Mouse (Mus musculus): Measurements from ENCODE around the gene Ifnk. TPM values are rescaled to one million over a fixed set of nuclear protein-coding genes. Genes with fewer than 3 reads are reported as not detected.

Ifnk gene
- polyA plus RNA-seq (2012; ENCODE audit: insufficient read depth, low replicate concordance): not detected in 2 replicates

DNA sequence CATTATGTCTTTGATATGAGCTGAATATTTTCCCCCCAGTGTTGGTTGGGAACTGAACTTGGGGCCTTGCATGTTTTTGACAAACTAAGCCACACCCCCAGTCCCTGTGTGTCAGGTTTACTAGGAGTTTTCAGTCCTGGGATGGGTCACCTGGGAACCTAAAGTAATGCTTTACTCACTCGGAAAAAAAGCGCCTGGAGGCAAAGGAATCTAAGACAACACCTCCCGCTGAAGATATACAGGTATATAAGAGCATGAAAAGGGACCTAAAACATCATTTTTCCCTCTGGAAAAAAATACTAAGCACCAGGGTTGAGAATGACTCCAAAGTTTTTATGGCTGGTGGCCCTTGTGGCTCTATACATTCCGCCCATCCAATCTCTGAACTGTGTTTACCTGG is at the start of gene Ifnk:
Gene Ifnk (plus strand): TSS at position 301 of the 400 bp plus-strand sequence.
- no peaks in the 10 kb centered on the region for H3K36me3 ChIP-seq (replicated peaks; ENCODE audit: low read length)
- TF ChIP-seq GATA1 (IDR thresholded peaks at IDR 0.05; ENCODE audit: borderline replicate concordance, low read length) (no peak), FLI1 (IDR thresholded peaks at IDR 0.05; ENCODE audit: low read length) (no peak)
- no peak within 1 kb of the TSS for H3K4me3 ChIP-seq (replicated peaks)
- peaks cover 13% of the 10 kb centered on the region for H3K4me1 ChIP-seq
- H3K27me3 ChIP-seq (replicated peaks): peaks cover 19% of the 10 kb centered on the region
- H3K9me3 ChIP-seq: no peaks in the 10 kb centered on the region

DNA sequence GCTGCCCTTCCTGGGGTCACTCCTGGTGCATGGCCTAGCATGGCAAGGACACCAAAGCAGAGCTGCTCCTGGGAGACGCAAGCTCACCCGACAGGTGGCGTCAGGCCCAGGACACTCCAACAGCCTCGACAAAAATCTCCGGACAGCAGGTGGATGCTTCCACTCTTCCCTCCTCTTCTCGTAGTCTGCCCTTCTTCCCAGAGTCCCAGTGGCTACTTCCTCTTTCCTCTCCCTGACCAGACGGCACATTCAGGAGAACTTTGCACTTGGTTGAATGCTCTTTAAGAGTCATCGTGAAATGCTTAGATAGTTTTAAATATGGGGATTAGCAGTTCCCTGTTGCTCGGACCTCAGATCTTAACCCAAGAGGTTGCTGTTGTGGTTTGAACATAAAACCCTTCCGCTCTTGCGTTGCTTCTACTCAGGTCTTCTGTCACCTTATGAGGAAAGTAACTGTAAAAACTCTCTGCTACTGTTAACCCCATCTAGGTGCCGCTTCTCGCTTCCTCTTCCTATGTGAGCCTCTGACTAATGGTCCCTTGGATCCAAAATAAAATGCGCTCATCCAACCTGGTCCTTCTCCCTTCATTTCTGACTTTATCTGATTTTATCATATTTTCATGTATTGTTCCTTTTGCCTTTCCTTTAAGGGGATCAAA is 46.6 kb upstream of the Ifnk start:
- no peaks in the 10 kb centered on the region for H3K27me3 ChIP-seq (replicated peaks)
- H3K9me3 ChIP-seq: peaks cover 8% of the 10 kb centered on the region
- H3K4me3 ChIP-seq (replicated peaks): no peak overlapping the region
- no peak for TF ChIP-seq GATA1 (IDR thresholded peaks at IDR 0.05; ENCODE audit: borderline replicate concordance, low read length)
- no peak for TF ChIP-seq FLI1 (IDR thresholded peaks at IDR 0.05; ENCODE audit: low read length)
- no peaks in the 10 kb centered on the region for H3K36me3 ChIP-seq (replicated peaks; ENCODE audit: low read length)
- H3K4me1 ChIP-seq: no peaks in the 10 kb centered on the region

DNA sequence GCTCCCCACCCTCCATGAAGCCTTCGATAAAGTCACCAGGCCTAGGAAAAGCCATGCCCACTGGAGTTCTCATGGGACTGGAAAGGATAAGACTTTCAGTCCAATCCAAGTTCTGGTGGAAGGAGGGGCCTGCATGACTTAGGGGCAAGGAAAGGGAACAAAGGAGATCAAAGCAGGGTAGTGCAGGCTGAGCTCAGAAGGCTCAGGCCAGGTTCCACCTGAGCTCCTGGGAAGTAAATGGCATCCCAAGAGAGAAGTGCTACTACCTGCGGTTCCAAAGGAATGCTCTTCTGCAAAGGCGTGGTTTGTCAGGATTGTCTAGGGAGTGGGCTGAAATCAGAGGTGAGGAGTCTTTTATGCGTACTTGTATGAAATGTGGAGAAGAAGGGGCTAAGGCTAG is 39.4 kb upstream of the Ifnk start:
- no peaks in the 10 kb centered on the region for H3K4me1 ChIP-seq

DNA sequence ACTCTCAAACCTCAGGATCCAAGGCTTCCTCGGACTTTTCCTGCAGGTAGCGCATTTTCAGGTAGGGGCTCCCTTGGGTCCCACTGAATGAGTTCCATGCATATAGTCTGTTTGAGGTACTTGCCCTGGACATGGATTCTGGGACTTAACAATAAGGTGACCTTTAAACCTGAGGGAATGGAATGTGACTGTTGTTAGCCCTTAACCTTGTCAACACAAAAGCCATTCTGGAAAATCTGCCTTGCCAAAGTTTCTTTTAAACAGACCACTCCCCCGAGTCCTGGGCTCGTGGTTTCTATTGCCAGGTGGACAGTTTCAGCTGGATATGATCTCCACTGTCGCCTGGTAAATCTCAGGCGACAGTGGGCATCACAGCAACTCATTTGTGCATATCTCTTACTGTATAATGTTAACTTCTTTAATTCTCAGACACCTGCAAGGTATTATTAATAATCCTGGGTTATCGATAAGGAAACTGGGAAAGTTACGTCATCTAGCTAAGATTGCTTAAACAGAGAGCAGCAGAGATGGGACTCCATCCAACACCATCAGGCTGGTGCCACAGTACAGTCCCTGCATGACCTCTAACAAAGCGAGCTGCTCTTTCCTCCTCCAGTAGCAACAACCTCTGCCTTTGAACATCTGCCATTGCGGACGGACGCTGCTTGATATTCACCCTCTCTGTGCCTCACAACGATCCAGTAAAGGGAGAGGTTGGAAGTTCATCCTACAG is 38.2 kb upstream of the Ifnk start:
- H3K4me1 ChIP-seq: no peaks in the 10 kb centered on the region
- TF ChIP-seq GATA1 (IDR thresholded peaks at IDR 0.05; ENCODE audit: borderline replicate concordance, low read length): no peak
- TF ChIP-seq FLI1 (IDR thresholded peaks at IDR 0.05; ENCODE audit: low read length): no peak

More for the DNA sequence above, 39.4 kb upstream of the Ifnk start:
- Histone ChIP-seq H3K4me3 (replicated peaks) (no peak overlapping the region), H3K36me3 (replicated peaks; ENCODE audit: low read length) (no peaks in the 10 kb centered on the region), H3K27me3 (replicated peaks) (no peaks in the 10 kb centered on the region), H3K9me3 (peaks cover 5% of the 10 kb centered on the region)
- TF ChIP-seq FLI1 (IDR thresholded peaks at IDR 0.05; ENCODE audit: low read length) (no peak), GATA1 (IDR thresholded peaks at IDR 0.05; ENCODE audit: borderline replicate concordance, low read length) (no peak)

DNA sequence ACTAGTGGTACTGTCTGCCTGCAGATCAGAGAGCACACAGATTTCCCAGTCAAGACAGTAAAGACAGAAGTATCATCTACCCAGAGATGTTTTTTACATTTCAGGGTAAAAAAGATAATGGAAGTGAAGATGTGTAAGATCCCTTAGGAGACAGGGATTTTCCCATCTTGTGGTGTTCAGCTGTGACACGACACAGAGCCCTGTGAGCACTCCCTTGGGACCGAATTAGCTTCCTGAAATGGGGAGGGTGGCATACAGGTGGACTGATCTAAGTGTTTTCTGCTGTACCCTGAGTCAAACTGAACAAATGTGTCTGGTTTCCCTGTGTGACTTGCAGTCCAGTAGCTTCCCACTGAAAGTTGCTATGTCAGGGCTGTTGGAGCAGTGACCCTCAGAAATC is 36.9 kb upstream of the Ifnk start:
- no peak for TF ChIP-seq GATA1 (IDR thresholded peaks at IDR 0.05; ENCODE audit: borderline replicate concordance, low read length)
- no peak for TF ChIP-seq FLI1 (IDR thresholded peaks at IDR 0.05; ENCODE audit: low read length)
- no peaks in the 10 kb centered on the region for H3K4me1 ChIP-seq
- no peaks in the 10 kb centered on the region for H3K9me3 ChIP-seq

More for the DNA sequence above, 38.2 kb upstream of the Ifnk start:
- Histone ChIP-seq H3K9me3 (peaks cover 5% of the 10 kb centered on the region), H3K4me3 (replicated peaks) (no peak overlapping the region), H3K27me3 (replicated peaks) (no peaks in the 10 kb centered on the region), H3K36me3 (replicated peaks; ENCODE audit: low read length) (no peaks in the 10 kb centered on the region)

DNA sequence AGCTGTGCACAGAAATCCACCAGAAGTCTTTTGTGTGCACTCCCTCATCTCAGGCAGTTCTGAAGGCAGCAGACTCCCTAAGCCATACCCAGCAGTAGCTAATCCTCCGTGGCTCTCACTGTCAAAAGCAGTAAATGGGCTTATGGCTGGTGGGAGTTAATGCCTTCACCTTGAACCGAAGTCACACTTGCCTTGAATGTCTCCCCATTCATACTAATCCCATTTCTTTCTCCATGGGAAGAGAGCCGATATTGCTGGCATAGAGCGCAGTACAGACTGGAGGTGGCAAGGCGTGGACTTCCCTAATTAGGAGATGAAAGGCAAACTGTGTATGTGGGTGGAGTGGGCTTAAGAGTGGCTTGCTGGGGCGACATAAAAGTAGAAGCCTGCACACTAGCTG is 35.9 kb upstream of the Ifnk start:
- Histone ChIP-seq H3K27me3 (replicated peaks) (no peaks in the 10 kb centered on the region), H3K9me3 (no peaks in the 10 kb centered on the region), H3K36me3 (replicated peaks; ENCODE audit: low read length) (no peaks in the 10 kb centered on the region), H3K4me1 (no peaks in the 10 kb centered on the region), H3K4me3 (replicated peaks) (no peak overlapping the region)
- TF ChIP-seq GATA1 (IDR thresholded peaks at IDR 0.05; ENCODE audit: borderline replicate concordance, low read length): no peak
- TF ChIP-seq FLI1 (IDR thresholded peaks at IDR 0.05; ENCODE audit: low read length): no peak

More for the DNA sequence above, 36.9 kb upstream of the Ifnk start:
- Histone ChIP-seq H3K4me3 (replicated peaks) (no peak overlapping the region), H3K27me3 (replicated peaks) (no peaks in the 10 kb centered on the region), H3K36me3 (replicated peaks; ENCODE audit: low read length) (no peaks in the 10 kb centered on the region)

DNA sequence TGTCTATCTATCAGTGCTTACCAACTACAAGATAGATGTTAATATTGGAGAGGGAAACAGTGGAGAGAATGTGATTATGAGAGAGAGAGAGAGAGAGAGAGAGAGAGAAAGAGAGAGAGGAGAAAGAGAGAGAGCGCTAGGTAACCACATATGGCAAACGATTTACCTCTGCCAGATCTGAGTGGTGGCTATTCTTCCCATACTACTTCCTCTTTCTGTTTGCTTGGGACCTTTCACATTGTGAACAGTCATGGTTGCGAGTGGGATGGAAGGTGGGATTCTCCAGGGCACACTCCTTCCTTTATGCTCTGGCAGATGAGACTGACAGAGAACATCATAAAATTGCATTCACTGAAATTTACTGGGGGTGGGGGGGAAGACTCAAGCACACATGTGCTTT is 34.7 kb upstream of the Ifnk start:
- no peak overlapping the region for H3K4me3 ChIP-seq (replicated peaks)
- no peaks in the 10 kb centered on the region for H3K36me3 ChIP-seq (replicated peaks; ENCODE audit: low read length)
- no peaks in the 10 kb centered on the region for H3K27me3 ChIP-seq (replicated peaks)
- no peak for TF ChIP-seq FLI1 (IDR thresholded peaks at IDR 0.05; ENCODE audit: low read length)
- no peak for TF ChIP-seq GATA1 (IDR thresholded peaks at IDR 0.05; ENCODE audit: borderline replicate concordance, low read length)
- H3K4me1 ChIP-seq: no peaks in the 10 kb centered on the region
- H3K9me3 ChIP-seq: no peaks in the 10 kb centered on the region

DNA sequence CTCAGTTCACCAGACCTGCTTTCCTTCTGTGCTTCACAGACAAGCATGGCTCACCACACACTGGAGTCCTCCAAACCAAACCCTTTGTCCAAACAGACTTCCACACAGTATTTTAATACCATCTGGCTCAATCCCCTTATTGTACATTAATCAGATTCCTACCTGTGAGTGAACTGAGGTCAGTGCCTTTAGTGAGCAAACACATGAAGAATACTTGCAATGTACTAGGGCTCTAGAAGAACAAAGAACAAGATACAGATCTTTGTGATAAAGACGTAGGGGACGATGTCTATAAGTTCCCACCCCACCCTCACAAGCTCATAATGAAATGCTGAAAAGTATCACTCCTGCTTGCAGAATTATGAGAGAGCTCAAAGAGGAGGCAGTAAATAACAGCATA is 33.0 kb upstream of the Ifnk start:
- Histone ChIP-seq H3K9me3 (no peaks in the 10 kb centered on the region), H3K27me3 (replicated peaks) (no peaks in the 10 kb centered on the region), H3K36me3 (replicated peaks; ENCODE audit: low read length) (no peaks in the 10 kb centered on the region), H3K4me1 (no peaks in the 10 kb centered on the region), H3K4me3 (replicated peaks) (no peak overlapping the region)
- TF ChIP-seq GATA1 (IDR thresholded peaks at IDR 0.05; ENCODE audit: borderline replicate concordance, low read length) (no peak), FLI1 (IDR thresholded peaks at IDR 0.05; ENCODE audit: low read length) (no peak)

- H3K4me1 ChIP-seq: no peaks in the 10 kb centered on the region
- H3K4me3 ChIP-seq (replicated peaks): no peak overlapping the region
- TF ChIP-seq FLI1 (IDR thresholded peaks at IDR 0.05; ENCODE audit: low read length): no peak
- TF ChIP-seq GATA1 (IDR thresholded peaks at IDR 0.05; ENCODE audit: borderline replicate concordance, low read length): no peak
- H3K27me3 ChIP-seq (replicated peaks): no peaks in the 10 kb centered on the region
- no peaks in the 10 kb centered on the region for H3K36me3 ChIP-seq (replicated peaks; ENCODE audit: low read length)
- H3K9me3 ChIP-seq: no peaks in the 10 kb centered on the region
Measured at GRCm38 (mm10) chr4:35120159-35120558, 31.7 kb upstream of the Ifnk start.

DNA sequence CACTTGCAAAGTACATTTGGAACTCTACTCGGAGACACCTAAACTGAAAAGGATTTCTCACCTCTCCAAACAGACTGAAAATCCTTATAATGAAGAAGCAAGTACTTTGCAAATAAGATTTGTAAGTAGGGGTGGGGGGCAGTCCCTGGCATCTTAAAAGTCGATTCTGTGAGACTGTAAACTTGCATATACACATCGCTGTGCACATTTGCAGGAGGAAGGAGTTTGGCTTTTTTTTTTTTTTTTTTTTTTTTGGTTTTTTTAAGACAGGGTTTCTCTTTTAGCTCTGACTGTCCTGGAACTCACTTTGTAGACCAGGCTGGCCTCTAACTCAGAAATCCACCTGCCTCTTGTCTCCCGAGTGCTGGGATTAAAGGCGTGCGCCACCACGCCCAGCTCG is 31.3 kb upstream of the Ifnk start:
- H3K27me3 ChIP-seq (replicated peaks): no peaks in the 10 kb centered on the region
- TF ChIP-seq GATA1 (IDR thresholded peaks at IDR 0.05; ENCODE audit: borderline replicate concordance, low read length) (no peak), FLI1 (IDR thresholded peaks at IDR 0.05; ENCODE audit: low read length) (no peak)
- no peak overlapping the region for H3K4me3 ChIP-seq (replicated peaks)
- no peaks in the 10 kb centered on the region for H3K9me3 ChIP-seq
- H3K36me3 ChIP-seq (replicated peaks; ENCODE audit: low read length): no peaks in the 10 kb centered on the region
- no peaks in the 10 kb centered on the region for H3K4me1 ChIP-seq
